Mouse (Mus musculus): ENCODE data around the gene Zfp637.
A peak's percentile ranks its signal among the peaks of the same experiment; 100 is the strongest.
"Not testable (repeated sequence)": the region's sequence is repeated elsewhere in the genome, so short reads cannot be mapped to it uniquely, and the experiment has no call there.

The Zfp637 gene

DNA sequence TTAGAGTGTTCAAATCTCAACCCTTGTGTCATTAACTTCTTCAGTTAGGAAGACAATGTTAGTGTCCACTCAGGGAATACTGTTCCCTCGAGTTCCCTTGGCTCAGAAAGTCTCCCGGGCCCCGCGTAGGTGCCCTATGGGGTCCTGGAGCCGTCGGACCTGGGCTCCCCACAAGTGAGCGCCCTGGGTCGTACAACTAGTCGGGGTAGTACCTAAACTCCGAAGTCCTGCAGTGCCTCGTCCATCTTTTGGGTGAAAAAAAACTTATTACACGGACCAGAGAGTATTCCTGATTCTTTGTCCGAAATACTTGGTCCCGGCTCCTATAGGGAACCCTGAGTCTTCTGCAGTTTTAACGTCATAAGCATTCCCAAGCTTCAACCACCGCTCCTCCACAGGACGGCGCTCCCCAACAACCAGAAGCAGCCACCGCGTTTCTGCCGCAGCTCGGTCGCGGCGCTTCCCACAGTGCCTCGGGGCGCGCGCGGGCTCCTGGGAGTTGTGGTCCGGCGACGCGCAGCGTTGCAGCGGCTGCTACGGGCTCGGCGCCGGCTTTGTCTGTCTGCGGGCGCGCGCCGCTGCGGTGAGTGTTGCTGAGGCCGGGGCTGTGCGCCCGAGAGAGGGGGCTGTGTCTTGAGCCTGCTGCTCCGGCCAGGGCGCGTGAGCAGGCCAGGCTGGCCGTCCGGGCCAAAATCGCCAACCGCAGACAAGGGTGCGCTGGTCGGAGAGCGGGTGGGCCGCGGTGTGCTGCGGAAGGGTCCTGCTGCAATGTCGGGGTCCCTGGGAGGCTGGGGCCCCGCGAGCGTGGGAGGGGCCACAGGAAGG is at the start of gene Zfp637:
Zfp637 (plus strand) TSS at position 495 of the 825 bp plus-strand sequence.
- peak; percentile 86 for DNase-seq (ENCODE audit: low spot score)

DNA sequence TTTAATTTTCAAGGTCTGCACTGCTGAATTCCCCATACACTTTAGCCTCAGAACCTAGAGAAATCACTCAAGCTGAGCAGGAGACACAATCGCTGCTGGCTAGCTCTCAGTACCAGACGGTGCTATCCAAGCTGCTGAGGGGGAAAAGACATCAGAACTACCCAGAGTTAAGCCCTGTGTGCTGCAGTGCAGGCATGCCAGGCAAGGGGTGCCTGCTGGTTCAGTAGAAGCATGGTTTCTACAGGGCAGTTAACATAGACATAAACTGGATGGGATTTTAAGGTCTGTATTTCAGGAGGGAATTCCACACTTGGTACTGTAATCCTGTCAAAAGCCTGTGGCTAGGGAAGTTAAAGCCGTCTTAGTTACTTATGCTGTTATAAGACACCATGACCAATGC is 45.7 kb upstream of the Zfp637 start:
- no peak for DNase-seq (ENCODE audit: low spot score)

DNA sequence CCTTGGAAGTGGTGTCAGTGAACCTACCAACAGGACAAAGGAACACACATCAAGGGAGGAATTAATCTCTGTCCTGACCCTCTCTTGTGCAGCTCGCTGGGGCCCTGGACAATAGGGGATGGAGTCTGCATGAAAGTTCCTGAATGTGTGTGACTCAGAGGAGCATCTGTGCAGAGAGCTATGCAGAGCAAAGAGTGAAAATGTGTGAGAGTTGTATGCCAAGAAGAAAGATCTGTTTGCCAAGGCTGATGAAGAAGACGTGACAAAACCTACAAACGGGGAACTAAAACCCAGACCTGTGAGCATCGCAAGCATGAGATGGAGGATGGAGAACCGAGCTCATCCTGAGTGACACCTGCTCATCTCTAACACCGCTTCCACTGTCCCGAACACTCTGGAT is 40.2 kb upstream of the Zfp637 start:
- DNase-seq (ENCODE audit: low spot score): no peak

DNA sequence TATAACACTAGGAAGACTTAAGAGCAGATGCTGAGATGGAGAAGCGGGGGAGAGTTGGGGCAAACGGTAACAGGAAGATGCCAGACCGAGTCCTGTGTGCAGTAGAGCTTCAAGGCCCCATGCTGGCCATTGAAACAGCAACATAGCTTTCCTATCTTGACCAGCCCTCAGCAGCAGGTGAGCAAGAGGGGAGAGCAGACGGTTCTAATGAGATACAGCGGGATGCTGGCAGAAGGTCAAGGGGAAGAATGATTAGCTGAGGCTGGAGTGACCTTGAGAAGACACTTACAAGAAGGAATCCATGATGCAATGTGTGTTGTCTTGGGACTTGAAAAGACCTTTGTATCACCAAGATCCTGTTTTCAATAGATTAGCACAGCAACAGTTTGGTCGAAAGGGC is 39.2 kb upstream of the Zfp637 start:
- no peak for DNase-seq (ENCODE audit: low spot score)

GRCm38 (mm10) chr6:117807756-117808155 is 33.2 kb upstream of the Zfp637 start:
- DNase-seq (ENCODE audit: low spot score): no peak

DNA sequence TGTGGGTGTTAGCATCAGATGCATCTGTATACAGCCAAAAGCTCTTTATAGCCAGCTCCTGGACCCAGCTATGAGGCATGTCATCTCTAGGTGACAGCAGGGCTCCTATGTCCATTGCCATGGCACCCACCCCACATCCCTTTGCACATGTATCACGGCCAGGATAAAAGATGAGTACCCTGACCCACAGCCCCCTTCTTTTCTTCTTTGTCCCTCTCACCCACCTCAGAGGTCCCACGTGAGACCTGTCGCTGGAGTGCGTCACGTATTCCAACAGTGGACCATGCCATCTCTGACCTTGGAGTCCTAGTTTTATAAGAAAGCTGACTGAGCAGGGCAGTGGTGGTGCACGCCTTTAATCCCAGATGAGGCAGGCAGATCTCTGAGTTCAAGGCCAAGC is 31.2 kb upstream of the Zfp637 start:
- no peak for DNase-seq (ENCODE audit: low spot score)

DNA sequence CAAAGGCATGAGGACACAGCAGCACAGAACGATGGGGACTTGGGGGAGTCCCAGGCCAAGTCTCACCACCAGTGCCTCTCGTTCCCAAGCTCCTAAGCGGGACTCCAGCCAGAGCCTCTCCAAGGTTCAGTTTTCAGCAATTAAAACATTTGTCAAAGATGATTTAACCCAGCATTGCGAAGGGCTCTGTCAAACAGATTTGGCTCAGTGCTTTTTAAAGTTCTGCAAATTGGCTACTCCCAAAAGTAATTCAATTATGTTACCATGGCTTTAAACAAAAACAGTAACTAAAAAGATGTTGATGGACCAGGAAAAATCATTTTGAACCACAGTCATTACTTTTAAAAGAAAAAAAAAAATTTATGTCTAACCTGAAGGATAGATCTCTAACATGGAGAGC is 30.3 kb upstream of the Zfp637 start:
- DNase-seq (ENCODE audit: low spot score): no peak

DNA sequence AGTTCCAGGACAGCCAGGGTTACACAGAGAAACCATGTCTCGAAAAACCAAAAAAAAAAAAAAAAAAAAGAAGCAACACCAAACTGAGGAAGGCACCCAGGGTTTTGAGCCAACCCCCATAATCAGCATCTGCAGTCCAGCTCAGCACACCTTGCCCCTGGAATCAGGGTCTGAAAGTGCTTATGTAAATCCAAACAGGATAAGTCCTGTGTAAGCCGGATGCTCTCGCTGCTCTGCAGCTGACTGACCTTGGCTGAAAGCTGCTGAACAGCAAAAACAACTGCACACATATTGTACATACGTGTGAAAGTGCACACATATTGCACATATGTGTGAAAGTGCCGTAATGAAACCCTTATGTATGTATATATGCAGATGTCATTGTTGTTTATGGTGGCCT is 29.7 kb upstream of the Zfp637 start:
- no peak for DNase-seq (ENCODE audit: low spot score)

GRCm38 (mm10) chr6:117814681-117815080 is 26.3 kb upstream of the Zfp637 start:
- DNase-seq (ENCODE audit: low spot score): no peak

GRCm38 (mm10) chr6:117817108-117817541 is 23.9 kb upstream of the Zfp637 start:
- DNase-seq (ENCODE audit: low spot score): no peak

GRCm38 (mm10) chr6:117820327-117820726 is 20.7 kb upstream of the Zfp637 start:
- DNase-seq (ENCODE audit: low spot score): no peak

- peak; percentile 49 for DNase-seq (ENCODE audit: low spot score)
These were observed 15.6 kb upstream of the Zfp637 start for GRCm38 (mm10) chr6:117825369-117825768.

DNA sequence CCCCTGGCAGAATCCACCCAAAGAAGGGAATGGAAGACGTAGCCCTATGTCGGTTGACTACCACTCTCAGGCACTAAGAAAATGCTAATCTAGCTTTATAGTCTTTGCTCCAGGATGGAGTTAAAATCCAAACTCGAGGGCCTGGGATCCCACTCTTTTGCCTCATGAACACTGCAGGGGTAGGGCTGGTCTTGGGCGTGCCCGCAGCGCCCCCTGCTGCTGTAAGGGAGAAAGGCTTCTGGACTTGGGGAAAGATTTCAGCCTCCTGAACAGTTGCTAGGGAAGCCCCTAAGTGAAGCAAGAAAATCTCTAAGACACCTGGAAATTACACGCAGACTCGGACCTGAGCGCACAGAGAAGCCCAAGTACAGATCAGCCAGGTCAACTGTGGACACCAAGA is 12.7 kb upstream of the Zfp637 start:
- DNase-seq (ENCODE audit: low spot score): peak; percentile 24

- no peak for DNase-seq (ENCODE audit: low spot score)
These were observed 553 bp downstream of the Zfp637 start for GRCm38 (mm10) chr6:117841511-117841955.

GRCm38 (mm10) chr6:117844597-117844996 is 3.6 kb downstream of the Zfp637 start:
- DNase-seq (ENCODE audit: low spot score): no peak

DNA sequence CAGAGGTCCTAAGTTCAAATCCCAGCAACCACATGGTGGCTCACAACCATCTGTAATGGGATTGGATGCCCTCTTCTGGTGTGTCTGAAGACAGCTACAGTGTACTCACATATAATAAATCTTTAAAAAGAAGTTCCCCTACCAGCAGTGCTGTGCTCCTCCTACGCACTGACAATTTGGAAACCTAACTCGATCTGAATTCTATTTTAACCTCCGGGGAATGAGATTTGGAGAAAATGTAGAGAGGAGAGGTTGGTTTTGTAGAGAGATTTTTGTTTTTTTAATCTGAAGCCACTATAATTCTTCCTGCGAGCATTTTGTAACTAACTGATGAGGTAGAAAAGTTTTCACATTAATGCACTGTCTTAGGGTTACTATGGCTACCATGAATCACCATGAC is 5.7 kb downstream of the Zfp637 start:
- DNase-seq (ENCODE audit: low spot score): not testable (repeated sequence)

DNA sequence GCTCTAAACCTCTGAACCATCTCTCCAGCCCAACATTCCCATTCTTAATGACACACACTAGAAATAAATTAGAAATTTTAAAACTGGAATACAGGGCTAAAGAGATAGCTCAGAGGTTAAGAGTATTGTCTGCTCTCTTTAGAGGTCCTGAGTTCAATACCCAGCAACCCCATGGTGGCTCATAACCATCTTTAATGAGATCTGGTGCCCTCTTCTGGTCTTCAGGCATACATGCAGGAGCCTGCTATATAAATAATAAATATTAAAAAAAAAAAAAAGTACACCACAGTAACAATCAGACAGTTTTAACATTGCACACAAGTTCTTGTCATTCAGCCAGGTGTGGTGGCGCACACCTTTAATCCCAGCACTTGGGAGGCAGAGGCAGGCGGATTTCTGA is 6.8 kb downstream of the Zfp637 start:
- DNase-seq (ENCODE audit: low spot score): no peak

- no peak for DNase-seq (ENCODE audit: low spot score)
These were observed 7.6 kb downstream of the Zfp637 start for GRCm38 (mm10) chr6:117848577-117848976.

DNA sequence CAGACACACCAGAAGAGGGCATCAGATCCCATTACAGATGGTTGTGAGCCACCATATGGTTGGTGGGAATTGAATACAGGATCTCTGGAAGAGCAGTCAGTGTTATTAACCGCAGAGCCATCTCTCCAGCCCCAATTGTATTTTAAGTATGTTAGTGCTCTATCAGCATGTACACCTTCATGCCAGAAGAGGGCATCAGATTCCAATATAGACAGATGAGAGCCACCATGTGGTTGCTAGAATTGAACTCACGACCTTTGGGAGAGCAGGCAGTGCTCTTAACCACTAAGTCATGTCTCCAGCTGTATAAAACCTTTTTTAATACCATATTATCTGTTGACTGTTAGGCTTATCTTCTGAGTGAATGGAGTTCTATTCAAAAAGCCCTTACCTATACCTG is 10.8 kb downstream of the Zfp637 start:
- DNase-seq (ENCODE audit: low spot score): peak; percentile 37

- DNase-seq (ENCODE audit: low spot score): no peak
These were observed 17.0 kb downstream of the Zfp637 start for GRCm38 (mm10) chr6:117857990-117858389.

- no peak for DNase-seq (ENCODE audit: low spot score)
These were observed 20.9 kb downstream of the Zfp637 start, which contains the start of gene Zfp239 for GRCm38 (mm10) chr6:117861848-117862247. TSS of gene Zfp239 (plus strand) at chr6:117862100.

- no peak for DNase-seq (ENCODE audit: low spot score)
These were observed 21.5 kb downstream of the Zfp637 start for GRCm38 (mm10) chr6:117862465-117862864.

- peak; percentile 74 for DNase-seq (ENCODE audit: low spot score)
These were observed 22.1 kb downstream of the Zfp637 start for GRCm38 (mm10) chr6:117862899-117863620.

Data from T-cell, adult 2 months (primary cell).